Mouse (Mus musculus) liver, postnatal 0 days (tissue): ENCODE data around the gene Uggt2.

Experiments
- CTCF ChIP-seq: sonication (generic); IDR thresholded peaks from 2 replicates; pipeline ENCODE4 v1.5.1; 2016; ENCODE audit warnings: antibody characterized with exemption, low read depth
- EP300 ChIP-seq: IDR thresholded peaks from 2 replicates; pipeline ENCODE4 v1.6.1; 2016; ENCODE audit warnings: antibody characterized with exemption, low read depth, mild to moderate bottlenecking

DNA sequence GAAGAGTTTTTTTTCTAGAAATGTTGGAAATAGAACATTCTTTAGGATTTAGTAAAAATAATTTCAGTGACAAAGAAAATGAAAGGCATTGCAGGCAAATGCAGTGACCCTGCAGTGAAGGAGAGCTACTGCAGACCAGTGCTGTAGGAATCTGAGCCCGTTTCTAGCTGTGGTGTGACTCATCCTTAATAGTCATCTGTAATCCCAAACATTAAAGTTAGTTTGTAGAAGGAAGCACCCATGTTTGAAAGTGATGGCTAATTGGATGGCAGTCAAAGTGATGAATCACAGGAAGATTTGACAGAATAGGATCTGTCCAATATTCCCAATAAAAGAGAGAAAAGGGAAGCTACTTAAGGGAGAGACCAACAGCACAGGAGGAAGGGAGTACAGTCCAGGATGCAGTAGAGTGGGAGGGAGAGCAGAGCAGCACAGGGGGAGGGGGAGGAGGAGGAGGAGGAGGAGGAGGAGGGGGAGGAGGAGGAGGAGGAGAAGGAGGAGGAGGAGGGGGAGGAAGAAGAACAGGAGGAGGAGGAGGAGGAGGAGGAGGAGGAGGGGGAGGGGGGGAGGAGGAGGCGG is 71.5 kb downstream of the Uggt2 start:
- TF ChIP-seq EP300 (no peak), CTCF (no peak)
